Mouse (Mus musculus) E14TG2a.4 (cell line): ENCODE measurements at regions not wholly inside any gene's neighbourhood (a gene's known extent, or its start where the extent isn't known, plus 50 kb on each side); places are given as distances from the start of the nearest gene placed in this dataset.

Experiments used
- CTCF ChIP-seq: conservative IDR thresholded peaks from 2 replicates; pipeline ENCODE4 v1.5.1; 2014; ENCODE audit warnings: low read length
- NANOG ChIP-seq: IDR thresholded peaks from 2 replicates; pipeline ENCODE4 v1.6.1; 2014; ENCODE audit warnings: borderline replicate concordance, low read length, mixed read lengths
- POU5F1 ChIP-seq: IDR thresholded peaks from 2 replicates; pipeline ENCODE4 v1.6.1; 2014; ENCODE audit warnings: low read length, borderline replicate concordance

DNA sequence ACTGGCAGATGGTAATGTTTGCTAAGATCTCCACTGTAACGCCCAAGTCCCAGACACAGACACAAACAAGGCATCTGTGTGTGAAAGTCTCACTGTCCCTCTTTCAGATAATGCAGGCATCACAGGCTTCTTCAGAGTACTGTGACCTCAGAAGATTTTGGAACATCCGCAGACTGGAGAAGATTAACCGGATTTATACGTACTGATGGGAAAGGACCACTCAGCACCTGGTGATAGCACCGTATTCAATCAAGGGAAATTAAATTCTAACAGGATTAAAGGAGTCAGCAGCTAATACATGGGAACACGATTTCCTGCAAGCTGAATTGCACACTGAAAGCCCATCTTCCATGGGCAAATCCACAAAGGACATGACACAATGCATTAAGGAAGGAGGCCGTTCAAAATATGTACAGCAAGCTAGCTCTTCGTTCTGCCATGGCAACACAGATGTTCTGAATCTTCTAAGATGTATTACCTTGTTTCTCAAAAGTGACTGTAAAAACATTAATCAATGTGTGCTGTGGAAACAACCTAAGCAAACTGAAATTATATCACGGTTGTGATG lies 510.0 kb downstream of the Btbd3 start:
- TF ChIP-seq CTCF (no peak), POU5F1 (no peak), NANOG (no peak)
